Mouse (Mus musculus) cerebral cortex, adult 2 months (tissue): ENCODE measurements around the gene Trim17.

Experiments
- WGBS: fragments of 180-500 bp; shearing (Covaris S2); methylation state at CpG from one replicate; pipeline ENCODE4 v1.1.7; 2018; 5-methylcytosine and 5-hydroxymethylcytosine counted together

Trim17 gene

GRCm38 (mm10) chr11:58991911-58992310, 37.4 kb downstream of the Trim17 start:
- WGBS: 85% methylated on average over 3 of the region's 3 CpGs

- 83% methylated on average over 6 of the region's 6 CpGs for WGBS
Observed at GRCm38 (mm10) chr11:58993091-58993670, 38.7 kb downstream of the Trim17 start.

GRCm38 (mm10) chr11:58994337-58994826, 39.9 kb downstream of the Trim17 start:
- 3% methylated on average over 32 of the region's 35 CpGs for WGBS

GRCm38 (mm10) chr11:58995061-58995806, 40.7 kb downstream of the Trim17 start:
- 84% methylated on average over 9 of the region's 9 CpGs for WGBS

- 43% methylated on average over 12 of the region's 12 CpGs for WGBS
Observed at GRCm38 (mm10) chr11:58995807-58996370, 41.4 kb downstream of the Trim17 start.

GRCm38 (mm10) chr11:58997541-58997940, 43.1 kb downstream of the Trim17 start:
- 87% methylated on average over 5 of the region's 5 CpGs for WGBS

GRCm38 (mm10) chr11:58999158-58999557, 44.7 kb downstream of the Trim17 start:
- WGBS: 72% methylated on average over 11 of the region's 11 CpGs

GRCm38 (mm10) chr11:58999830-59000229, 45.3 kb downstream of the Trim17 start:
- WGBS: 85% methylated on average over 6 of the region's 6 CpGs

- 77% methylated on average over 21 of the region's 21 CpGs for WGBS
Observed at GRCm38 (mm10) chr11:59000635-59001034, 46.1 kb downstream of the Trim17 start.

GRCm38 (mm10) chr11:59002327-59003079, 48.0 kb downstream of the Trim17 start:
- 86% methylated on average over 7 of the region's 7 CpGs for WGBS

GRCm38 (mm10) chr11:59015052-59015451, 60.6 kb downstream of the Trim17 start:
- WGBS: 25% methylated on average over 9 of the region's 9 CpGs
